Mouse (Mus musculus): ENCODE measurements around the gene Disp1. TPM values are rescaled to one million over a fixed set of nuclear protein-coding genes. Genes with fewer than 3 reads are reported as not detected.

Gene Disp1
- total and polyA plus RNA-seq, 2 experiments from 2014 or later, result 6.3 to 7.2 TPM

DNA sequence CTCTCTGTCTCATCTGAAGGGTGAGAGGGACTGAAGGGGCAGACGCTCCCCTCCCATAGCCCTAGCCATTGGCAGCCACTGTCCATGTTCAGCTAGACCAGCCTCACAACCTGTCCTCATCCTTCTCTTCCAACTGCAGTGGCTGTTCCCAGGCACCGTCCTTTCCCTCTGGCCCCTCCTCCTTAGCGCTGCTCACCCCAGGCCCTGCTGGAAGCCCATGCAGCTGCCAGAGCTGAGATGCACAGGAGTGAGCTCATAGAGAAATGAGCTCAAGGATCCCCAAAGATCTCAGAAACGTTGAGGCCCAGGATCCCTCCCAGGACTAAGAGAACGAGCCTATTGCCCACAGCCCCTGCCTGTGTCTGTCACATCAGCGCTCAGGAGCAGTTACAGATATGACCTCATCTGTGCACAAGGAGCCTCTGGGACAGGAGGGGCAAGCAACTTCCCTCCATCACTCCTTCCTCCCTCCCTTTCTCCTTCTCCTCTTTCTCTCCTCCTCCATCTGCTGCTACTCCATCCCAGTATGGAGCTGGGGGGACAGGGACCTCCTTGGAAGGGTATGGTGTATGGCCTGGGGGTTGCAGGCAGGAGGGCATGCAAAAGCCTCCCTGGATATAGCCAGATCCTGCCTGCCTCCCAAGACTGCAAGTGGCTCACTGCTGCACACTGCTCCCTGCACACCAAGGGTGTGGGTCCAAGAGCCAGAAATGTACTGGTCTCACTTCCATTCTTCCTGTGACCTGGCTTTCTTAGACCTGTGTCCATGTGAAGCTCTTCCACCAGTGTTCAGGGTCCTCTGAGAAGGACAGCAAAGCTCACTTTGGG, 181.2 kb downstream of the Disp1 start:
- H3K4me1 ChIP-seq (ENCODE audit: insufficient read depth), result no peaks in the 10 kb centered on the region
- no peaks in the 10 kb centered on the region for H3K9me3 ChIP-seq (ENCODE audit: low read length)
- no peaks in the 10 kb centered on the region for H3K36me3 ChIP-seq (ENCODE audit: insufficient read depth)
- no peak overlapping the region for H3K4me3 ChIP-seq (ENCODE audit: low read depth, low read length)
- no peak overlapping the region for H3K4me2 ChIP-seq (ENCODE audit: low read depth)
- DNase-seq (no peak), ATAC-seq (no peak)
- WGBS, result 50% methylated on average over 6 of the region's 6 CpGs
- no peak overlapping the region for H3K27ac ChIP-seq (ENCODE audit: low read depth, low read length)
- TF ChIP-seq CTCF (IDR thresholded peaks at IDR 0.05; ENCODE audit: low read depth), result no peak
- peaks cover 6% of the 10 kb centered on the region for H3K27me3 ChIP-seq (ENCODE audit: insufficient read depth, low read length)
- H3K9ac ChIP-seq, result no peak overlapping the region

DNA sequence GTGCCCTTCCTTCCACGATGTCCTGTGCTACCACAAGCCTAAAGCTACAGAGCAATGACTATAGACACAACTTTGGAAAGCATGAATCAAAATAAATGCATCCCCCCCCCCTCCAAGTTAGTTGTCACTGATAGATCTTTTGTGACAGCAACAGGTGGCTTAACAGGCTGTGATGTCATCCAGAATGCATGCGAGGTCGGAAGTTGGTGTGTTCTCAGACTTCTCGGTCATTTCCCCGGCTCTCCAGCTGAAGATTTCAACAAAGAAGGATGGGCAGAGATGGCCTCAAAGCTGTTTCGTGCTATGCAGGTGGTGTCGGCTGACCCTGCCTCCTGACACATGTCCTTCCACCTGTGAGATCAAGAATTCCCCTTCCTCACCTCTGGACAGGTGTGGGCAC, 181.9 kb downstream of the Disp1 start:
- no peak for ATAC-seq
- Histone ChIP-seq H3K27ac (ENCODE audit: low read depth, low read length) (no peak overlapping the region), H3K4me2 (ENCODE audit: low read depth) (no peak overlapping the region), H3K27me3 (ENCODE audit: insufficient read depth, low read length) (peaks cover 6% of the 10 kb centered on the region), H3K36me3 (ENCODE audit: insufficient read depth) (no peaks in the 10 kb centered on the region), H3K9ac (no peak overlapping the region), H3K4me3 (ENCODE audit: low read depth, low read length) (no peak overlapping the region), H3K9me3 (ENCODE audit: low read length) (no peaks in the 10 kb centered on the region), H3K4me1 (ENCODE audit: insufficient read depth) (no peaks in the 10 kb centered on the region)
- TF ChIP-seq CTCF (IDR thresholded peaks at IDR 0.05; ENCODE audit: low read depth), result no peak
- DNase-seq, result no peak
- 86% methylated on average over 7 of the region's 7 CpGs for WGBS

Small RNA genes lying within 50 kb of the gene (microRNA-seq; reads per million reads assigned to microRNA genes)
- gene Gm24975, result 0 reads per million in 2 experiments

Other genes with a start within 250 kb of the Disp1 start
- 54.7 and 69.1 TPM in 2 replicates for gene Aida, start 75.1 kb upstream of the Disp1 start, total RNA-seq (2014; rRNA removed)
- gene Aida, start 75.1 kb upstream of the Disp1 start, polyA plus RNA-seq (2015; fragmentation: Nextera tagmentation; extraction: Ambion mirVana), result 37.8 and 46.1 TPM in 2 replicates
- 137 and 144 TPM in 2 replicates for gene Brox, start 75.7 kb upstream of the Disp1 start, total RNA-seq (2014; rRNA removed)
- 79.6 and 94.1 TPM in 2 replicates for gene Brox, start 75.7 kb upstream of the Disp1 start, polyA plus RNA-seq (2015; fragmentation: Nextera tagmentation; extraction: Ambion mirVana)
- 124 and 131 TPM in 2 replicates for gene Mia3, start 148.0 kb upstream of the Disp1 start, total RNA-seq (2014; rRNA removed)
- gene Mia3, start 148.0 kb upstream of the Disp1 start, polyA plus RNA-seq (2015; fragmentation: Nextera tagmentation; extraction: Ambion mirVana), result 62.8 and 87.3 TPM in 2 replicates
- gene Taf1a, start 167.5 kb upstream of the Disp1 start, total RNA-seq (2014; rRNA removed), result 17.8 and 19.1 TPM in 2 replicates
- gene Taf1a, start 167.5 kb upstream of the Disp1 start, polyA plus RNA-seq (2015; fragmentation: Nextera tagmentation; extraction: Ambion mirVana), result 9.8 and 11.7 TPM in 2 replicates
- gene Hhipl2, start 196.7 kb upstream of the Disp1 start, total RNA-seq (2014; rRNA removed), result 0.33 and 0.46 TPM in 2 replicates
- 0.07 TPM in 1 of 2 replicates, not detected in the other for gene Hhipl2, start 196.7 kb upstream of the Disp1 start, polyA plus RNA-seq (2015; fragmentation: Nextera tagmentation; extraction: Ambion mirVana)